Mouse (Mus musculus) c-Kit-negative CD71-positive TER-119-positive erythroid progenitor cells, embryonic 14.5 days (primary cell): Measurements from ENCODE around the gene Cds1.

Source experiments
- DNase-seq: peaks from one replicate; pipeline ENCODE4 v3.0.0-alpha.2; 2013; ENCODE audit warnings: low read depth, low spot score

Gene Cds1

GRCm38 (mm10) chr5:101764554-101765347 lies at the start of gene Cds1:
Gene Cds1, plus strand, starts transcription at chr5:101765130.
- DNase-seq = no peak

- no peak for DNase-seq
Measured at GRCm38 (mm10) chr5:101724216-101724615, 40.7 kb upstream of the Cds1 start.

GRCm38 (mm10) chr5:101724756-101725155 lies 40.2 kb upstream of the Cds1 start:
- no peak for DNase-seq

GRCm38 (mm10) chr5:101725703-101726102 lies 39.2 kb upstream of the Cds1 start:
- DNase-seq = no peak

GRCm38 (mm10) chr5:101726371-101726770 lies 38.6 kb upstream of the Cds1 start:
- DNase-seq = no peak

- no peak for DNase-seq
Measured at GRCm38 (mm10) chr5:101728304-101728905, 36.5 kb upstream of the Cds1 start.

- DNase-seq = no peak
Measured at GRCm38 (mm10) chr5:101737341-101737740, 27.6 kb upstream of the Cds1 start.

GRCm38 (mm10) chr5:101740471-101741223 lies 24.3 kb upstream of the Cds1 start:
- DNase-seq = no peak

- no peak for DNase-seq
Measured at GRCm38 (mm10) chr5:101741224-101741591, 23.7 kb upstream of the Cds1 start.

GRCm38 (mm10) chr5:101742014-101742413 lies 22.9 kb upstream of the Cds1 start:
- DNase-seq = no peak

GRCm38 (mm10) chr5:101742425-101742824 lies 22.5 kb upstream of the Cds1 start:
- DNase-seq = no peak

- DNase-seq = no peak
Measured at GRCm38 (mm10) chr5:101744886-101745285, 20.0 kb upstream of the Cds1 start.

GRCm38 (mm10) chr5:101753680-101754079 lies 11.2 kb upstream of the Cds1 start:
- DNase-seq = no peak

GRCm38 (mm10) chr5:101757669-101758068 lies 7.3 kb upstream of the Cds1 start:
- DNase-seq = no peak

- no peak for DNase-seq
Measured at GRCm38 (mm10) chr5:101761685-101762084, 3.2 kb upstream of the Cds1 start.

- no peak for DNase-seq
Measured at GRCm38 (mm10) chr5:101763571-101763970, 1.4 kb upstream of the Cds1 start.

- no peak for DNase-seq
Measured at GRCm38 (mm10) chr5:101765390-101765901, 516 bp downstream of the Cds1 start.

GRCm38 (mm10) chr5:101766248-101766647 lies 1.3 kb downstream of the Cds1 start:
- DNase-seq = no peak

GRCm38 (mm10) chr5:101767086-101767485 lies 2.2 kb downstream of the Cds1 start:
- DNase-seq = no peak

GRCm38 (mm10) chr5:101767486-101767885 lies 2.6 kb downstream of the Cds1 start:
- DNase-seq = no peak

GRCm38 (mm10) chr5:101768558-101768957 lies 3.6 kb downstream of the Cds1 start:
- no peak for DNase-seq

GRCm38 (mm10) chr5:101772621-101773020 lies 7.7 kb downstream of the Cds1 start:
- DNase-seq = no peak
